Comparison of ENCODE assay signal across 8 mouse cellular contexts in the genomic region with DNA sequence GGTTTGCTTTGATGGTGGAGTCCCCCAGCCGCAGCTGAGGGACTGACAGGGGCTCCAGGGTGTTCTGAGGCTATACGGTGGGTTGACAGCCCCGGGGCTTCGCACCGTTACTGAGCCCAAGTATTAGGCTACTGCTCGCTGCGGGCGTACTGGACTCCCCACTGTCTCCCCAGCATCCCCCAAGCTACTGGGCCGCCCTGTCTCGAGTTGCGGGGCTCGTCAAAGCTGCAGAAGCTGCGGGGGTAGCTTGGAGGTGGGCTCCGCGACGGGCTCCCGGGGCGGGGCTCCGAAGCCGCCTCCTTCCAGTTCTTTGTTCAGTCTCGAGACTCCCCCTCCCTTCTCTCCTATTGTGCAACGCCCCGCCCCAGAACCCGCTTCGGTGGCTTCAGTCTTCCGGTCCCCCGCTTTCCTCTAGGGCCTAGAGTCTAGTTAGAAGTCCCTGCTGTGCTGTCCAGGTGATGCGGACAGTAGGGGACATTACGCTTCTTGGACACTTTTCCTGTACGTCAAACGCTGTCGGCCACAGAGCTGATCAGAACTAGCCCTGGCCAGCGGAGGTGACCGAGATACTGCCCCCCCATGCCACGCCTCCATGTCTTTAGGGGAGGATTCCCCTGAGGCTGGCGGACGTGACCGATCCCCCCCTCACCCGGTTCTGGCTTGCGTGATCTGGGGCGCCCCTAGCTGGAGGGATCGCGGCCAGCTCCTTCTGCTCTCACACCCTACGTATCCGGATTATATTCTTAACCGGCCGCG. TPM values are rescaled to one million over a fixed set of nuclear protein-coding genes. Genes with fewer than 3 reads are reported as not detected.
DNase-seq lines count a peak whose midpoint lies in the region; ATAC-seq and TF ChIP-seq lines count a peak whose summit lies in the region.

No protein-coding gene starts in this region.

- peak overlapping the region; percentile 67 for H3K4me2 ChIP-seq in heart, embryonic 12.5 days
- peak overlapping the region; percentile 56 for H3K4me2 ChIP-seq in kidney, embryonic 16.5 days (replicated peaks; ENCODE audit: low read depth, low read length)
- peak overlapping the region; percentile 97 for H3K4me2 ChIP-seq in liver, embryonic 12.5 days

- H3K4me3 ChIP-seq in C2C12 (ENCODE audit: insufficient read depth, poor library complexity, severe bottlenecking) = peak overlapping the region; percentile 75
- H3K4me3 ChIP-seq in bone marrow macrophage, adult 2 months (ENCODE audit: insufficient read depth, low read length) = peak overlapping the region; percentile 89
- H3K4me3 ChIP-seq in heart, embryonic 12.5 days = peak overlapping the region; percentile 85
- H3K4me3 ChIP-seq in kidney, embryonic 16.5 days (ENCODE audit: low read length) = peak overlapping the region; percentile 94
- peak overlapping the region; percentile 83 for H3K4me3 ChIP-seq in liver, embryonic 12.5 days

- under 1% methylated on average over 48 of the region's 48 CpGs for WGBS in heart, embryonic 12.5 days
- under 1% methylated on average over 48 of the region's 48 CpGs for WGBS in kidney, embryonic 16.5 days
- under 1% methylated on average over 48 of the region's 48 CpGs for WGBS in liver, embryonic 12.5 days (ENCODE audit: insufficient replicate concordance)

- no peak for TF ChIP-seq POLR2A in bone marrow macrophage, adult 2 months (IDR thresholded peaks at IDR 0.05; ENCODE audit: borderline replicate concordance, low read depth, low read length)

- no peaks in the 10 kb centered on the region for H3K27me3 ChIP-seq in C2C12 (ENCODE audit: control insufficient read depth, insufficient read depth, insufficient read length)
- H3K27me3 ChIP-seq in heart, embryonic 12.5 days (replicated peaks) = no peaks in the 10 kb centered on the region
- H3K27me3 ChIP-seq in kidney, embryonic 16.5 days (ENCODE audit: insufficient read depth, low read length) = no peaks in the 10 kb centered on the region
- H3K27me3 ChIP-seq in liver, embryonic 12.5 days (replicated peaks) = no peaks in the 10 kb centered on the region
- no peaks in the 10 kb centered on the region for H3K27me3 ChIP-seq in splenic B cell, adult 2 months (ENCODE audit: control insufficient read depth, insufficient read depth, low read length, poor library complexity, severe bottlenecking)

- peaks cover 23% of the 10 kb centered on the region for H3K36me3 ChIP-seq in C2C12 (ENCODE audit: control insufficient read depth, insufficient read depth)
- H3K36me3 ChIP-seq in heart, embryonic 12.5 days = peaks cover 21% of the 10 kb centered on the region
- H3K36me3 ChIP-seq in kidney, embryonic 16.5 days (ENCODE audit: insufficient read depth, low read length) = peaks cover 25% of the 10 kb centered on the region
- H3K36me3 ChIP-seq in liver, embryonic 12.5 days = peaks cover 21% of the 10 kb centered on the region
- peaks cover 11% of the 10 kb centered on the region for H3K36me3 ChIP-seq in splenic B cell, adult 2 months (ENCODE audit: control insufficient read depth, insufficient read depth, low read length, poor library complexity, severe bottlenecking)

- peak overlapping the region; percentile 83 for H3K27ac ChIP-seq in bone marrow macrophage, adult 2 months (ENCODE audit: insufficient read depth, low read depth, low read length)
- peak overlapping the region; percentile 89 for H3K27ac ChIP-seq in heart, embryonic 12.5 days (ENCODE audit: poor library complexity, severe bottlenecking)
- peak overlapping the region; percentile 97 for H3K27ac ChIP-seq in kidney, embryonic 16.5 days (ENCODE audit: low read length)
- H3K27ac ChIP-seq in liver, embryonic 12.5 days = peak overlapping the region; percentile 79

- peak; percentile 93 for DNase-seq in naive thymus-derived CD4-positive, alpha-beta T cell, adult 2 months (ENCODE audit: low read depth)
- peak; percentile 88 for DNase-seq in splenic B cell, adult 2 months (ENCODE audit: low read depth, low spot score)

- peak; percentile 24; the same call in 1 of the 2 replicates for ATAC-seq in erythroblast, adult 5-6 weeks (replicated peaks; ENCODE audit: low FRiP score, poor library complexity, severe bottlenecking)
- ATAC-seq in heart, embryonic 12.5 days (ENCODE audit: insufficient number of reproducible peaks, low FRiP score) = peak; percentile 80
- ATAC-seq in kidney, embryonic 16.5 days (ENCODE audit: low FRiP score, low TSS enrichment) = peak; percentile 72
- ATAC-seq in liver, embryonic 12.5 days = peak; percentile 55

- no peak for TF ChIP-seq CTCF in C2C12 (IDR thresholded peaks at IDR 0.05; ENCODE audit: control insufficient read depth, insufficient read depth, insufficient read length)
- no peak for TF ChIP-seq CTCF in bone marrow macrophage, adult 2 months (IDR thresholded peaks at IDR 0.05; ENCODE audit: low read depth, low read length)

- peak overlapping the region; percentile 95 for H3K9ac ChIP-seq in heart, embryonic 12.5 days
- peak overlapping the region; percentile 95 for H3K9ac ChIP-seq in kidney, embryonic 16.5 days (replicated peaks; ENCODE audit: low read length)
- peak overlapping the region; percentile 87 for H3K9ac ChIP-seq in liver, embryonic 12.5 days

- H3K4me1 ChIP-seq in bone marrow macrophage, adult 2 months (ENCODE audit: control insufficient read depth, insufficient read depth, low read length) = peaks cover 24% of the 10 kb centered on the region
- peaks cover 24% of the 10 kb centered on the region for H3K4me1 ChIP-seq in heart, embryonic 12.5 days (replicated peaks)
- H3K4me1 ChIP-seq in kidney, embryonic 16.5 days (ENCODE audit: insufficient read depth, low read length) = peaks cover 29% of the 10 kb centered on the region
- peaks cover 38% of the 10 kb centered on the region for H3K4me1 ChIP-seq in liver, embryonic 12.5 days

- H3ac ChIP-seq in C2C12 (ENCODE audit: control insufficient read depth, insufficient read length, low read depth) = peak overlapping the region; percentile 82

- no peaks in the 10 kb centered on the region for H3K9me3 ChIP-seq in heart, embryonic 12.5 days (replicated peaks)
- no peaks in the 10 kb centered on the region for H3K9me3 ChIP-seq in kidney, embryonic 16.5 days (ENCODE audit: low read length)
- no peaks in the 10 kb centered on the region for H3K9me3 ChIP-seq in liver, embryonic 12.5 days (replicated peaks)

- peaks cover 1% of the 10 kb centered on the region for H3K79me3 ChIP-seq in C2C12 (ENCODE audit: low read depth)

- peaks cover 7% of the 10 kb centered on the region for H3K79me2 ChIP-seq in C2C12 (ENCODE audit: control insufficient read depth, insufficient read depth)

TF ChIP-seq in C2C12, 6 proteins besides CTCF, POLR2A, EP300 and RAD21:
- TF ChIP-seq FOSL1 (IDR thresholded peaks at IDR 0.05; ENCODE audit: insufficient read depth, low read length, poor library complexity, severe bottlenecking) (no peak), MAX (IDR thresholded peaks at IDR 0.05) (no peak), MYOG (IDR thresholded peaks at IDR 0.05; ENCODE audit: control insufficient read depth, extremely low read depth, insufficient read length) (no peak), CEBPB (IDR thresholded peaks at IDR 0.05; ENCODE audit: low read depth) (peak; percentile 92)
TF ChIP-seq in C2C12: peak in this region for 1.

RNA-seq across cellular contexts. Expression of gene Ccng2, which starts 1.0 kb away (rescaled TPM):
- polyA plus RNA-seq in C2C12 (2012; fragmentation: generic; extraction: Trizol) = 6.3 TPM
- polyA plus RNA-seq in bone marrow macrophage, adult 2 months (2012; ENCODE audit: insufficient read depth, insufficient read length, missing spikeins) = 51.0 and 56.6 TPM in 2 replicates
- total RNA-seq in erythroblast, adult 5-6 weeks (2015; ENCODE audit: low replicate concordance) = 38.0 and 49.1 TPM in 2 replicates
- total RNA-seq in erythroblast, adult 5-6 weeks (2017; ENCODE audit: low replicate concordance) = 47.9 and 48.8 TPM in 2 replicates
- 48.0 and 49.0 TPM in 2 replicates for polyA plus RNA-seq in heart, embryonic 12.5 days (2016; fragmentation: Nextera tagmentation; extraction: Ambion mirVana)
- 63.9 and 67.4 TPM in 2 replicates for polyA plus RNA-seq in kidney, embryonic 16.5 days (2015; fragmentation: Nextera tagmentation; extraction: Ambion mirVana)
- polyA plus RNA-seq in liver, embryonic 12.5 days (2016; fragmentation: Nextera tagmentation; extraction: Ambion mirVana) = 16.8 and 17.3 TPM in 2 replicates

Comparison
In these comparisons a context has a peak if more than half of its experiments do, and no peak if none do; other contexts are left out.
1. Peak in every context shown above with its lines: DNase-seq, ATAC-seq, H3K4me3 ChIP-seq and H3K27ac ChIP-seq.
2. ATAC-seq: peak in every context shown above with its lines; median percentile 80 in heart, embryonic 12.5 days; 72 in kidney, embryonic 16.5 days; 55 in liver, embryonic 12.5 days; 24 in erythroblast, adult 5-6 weeks.